Mouse (Mus musculus) heart, postnatal 0 days (tissue): ENCODE measurements around the gene Ppp1r15b.

Source experiments
- CTCF ChIP-seq: IDR thresholded peaks from 2 replicates; pipeline ENCODE4 v1.5.1; 2016; ENCODE audit warnings: antibody characterized with exemption, control low read depth, low read depth
- EP300 ChIP-seq: IDR thresholded peaks from 2 replicates; pipeline ENCODE4 v1.6.1; 2016; ENCODE audit warnings: antibody characterized with exemption, low read depth

DNA sequence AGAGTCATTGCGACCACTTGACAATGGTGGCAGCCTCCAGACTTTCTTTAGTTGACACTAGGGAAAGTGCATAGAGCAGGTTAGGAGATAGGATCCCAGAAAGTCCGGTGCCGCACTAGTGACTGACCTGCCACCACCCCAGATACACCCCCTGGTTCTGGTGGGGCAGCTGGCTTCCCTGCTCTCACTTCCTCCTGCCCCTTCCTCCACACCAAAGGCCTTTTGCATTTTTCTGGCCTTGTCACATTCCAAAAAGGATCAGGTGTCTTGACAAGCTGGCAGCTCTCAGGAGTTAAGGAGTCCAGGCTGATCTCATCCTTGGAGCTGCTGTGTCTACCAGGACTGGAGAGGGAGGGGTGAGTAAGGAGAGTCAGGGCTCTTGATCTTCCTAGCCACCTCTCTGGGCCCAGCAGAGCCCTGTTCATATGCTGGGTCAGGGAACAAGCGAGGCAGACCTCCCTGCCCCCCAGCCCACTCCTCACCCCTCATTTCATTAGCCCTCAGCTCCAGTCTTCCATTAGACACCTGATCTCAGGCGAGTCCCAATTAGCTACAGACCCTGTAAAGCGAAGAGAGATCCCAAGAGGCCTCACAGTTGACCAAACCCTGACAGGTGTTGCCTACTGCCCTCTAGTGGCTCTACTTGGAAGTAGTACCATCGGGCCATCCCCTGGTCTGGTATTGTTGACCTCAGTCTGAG is 43.6 kb upstream of the Ppp1r15b start:
- TF ChIP-seq EP300 (no peak), CTCF (peak; percentile 93)
